Mouse (Mus musculus) hindbrain, embryonic 11.5 days (tissue): ENCODE measurements around the gene Exosc2. TPM values are rescaled to one million over a fixed set of nuclear protein-coding genes. Genes with fewer than 3 reads are reported as not detected.

ENCODE experiments used
- ATAC-seq: fragments of 200-750 bp; cut with Nextera tagmentation; 2 replicates; pipeline ENCODE4 v1.8.0; 2017; ENCODE audit warnings: mild to moderate bottlenecking, moderate TSS enrichment, moderate library complexity; ENCODE audit not compliant: low FRiP score
- DNase-seq: peaks from one replicate; pipeline ENCODE4 v3.0.0-alpha.2; 2015; ENCODE audit warnings: low spot score
- H3K27ac ChIP-seq: fragments of 300-500 bp; sonication (generic); 2 replicates; pipeline ENCODE4 v1.5.1; 2014; ENCODE audit warnings: mild to moderate bottlenecking, low read depth, low read length
- H3K27me3 ChIP-seq: fragments of 300-500 bp; sonication (generic); 2 replicates; pipeline ENCODE4 v1.6.1; 2014; ENCODE audit warnings: mild to moderate bottlenecking, low read length, moderate library complexity, mixed read lengths; ENCODE audit not compliant: control insufficient read depth, insufficient read depth
- H3K36me3 ChIP-seq: fragments of 300-500 bp; sonication (generic); 2 replicates; pipeline ENCODE4 v1.6.1; 2014; ENCODE audit warnings: mild to moderate bottlenecking, low read length, moderate library complexity, mixed read lengths; ENCODE audit not compliant: control insufficient read depth, insufficient read depth
- H3K4me1 ChIP-seq: fragments of 300-500 bp; sonication (generic); replicated peaks from 2 replicates; pipeline ENCODE4 v1.6.1; 2014; ENCODE audit warnings: low read length, mixed read lengths; ENCODE audit not compliant: control insufficient read depth, insufficient read depth
- H3K4me2 ChIP-seq: fragments of 300-500 bp; sonication (generic); replicated peaks from 2 replicates; pipeline ENCODE4 v1.6.1; 2014; ENCODE audit warnings: mild to moderate bottlenecking, low read depth, low read length
- H3K4me3 ChIP-seq: fragments of 300-500 bp; sonication (generic); 2 replicates; pipeline ENCODE4 v1.5.1; 2014; ENCODE audit warnings: low read depth, low read length
- H3K9ac ChIP-seq: fragments of 300-500 bp; sonication (generic); 2 replicates; pipeline ENCODE4 v1.6.1; 2014; ENCODE audit warnings: low read depth, low read length
- H3K9me3 ChIP-seq: fragments of 300-500 bp; sonication (generic); 2 replicates; pipeline ENCODE4 v1.6.1; 2016; ENCODE audit warnings: low read length; ENCODE audit not compliant: control insufficient read depth
- WGBS: fragments of 180-500 bp; shearing (Covaris S2); extraction: QIAGEN DNeasy Blood & Tissue Kit; methylation state at CpG from one replicate; pipeline ENCODE4 v1.1.7; 2014; 5-methylcytosine and 5-hydroxymethylcytosine counted together
- polyA plus RNA-seq: library from polyadenylated mRNA; unstranded; fragments of >200 nt; fragmentation: Nextera tagmentation; extraction: Ambion mirVana; gene quantifications from 2 replicates; pipeline ENCODE4 v1.2.1, GENCODE M21; 2014

Gene Exosc2
- polyA plus RNA-seq, 1 experiment from 2014 or later: 50.8 TPM

DNA sequence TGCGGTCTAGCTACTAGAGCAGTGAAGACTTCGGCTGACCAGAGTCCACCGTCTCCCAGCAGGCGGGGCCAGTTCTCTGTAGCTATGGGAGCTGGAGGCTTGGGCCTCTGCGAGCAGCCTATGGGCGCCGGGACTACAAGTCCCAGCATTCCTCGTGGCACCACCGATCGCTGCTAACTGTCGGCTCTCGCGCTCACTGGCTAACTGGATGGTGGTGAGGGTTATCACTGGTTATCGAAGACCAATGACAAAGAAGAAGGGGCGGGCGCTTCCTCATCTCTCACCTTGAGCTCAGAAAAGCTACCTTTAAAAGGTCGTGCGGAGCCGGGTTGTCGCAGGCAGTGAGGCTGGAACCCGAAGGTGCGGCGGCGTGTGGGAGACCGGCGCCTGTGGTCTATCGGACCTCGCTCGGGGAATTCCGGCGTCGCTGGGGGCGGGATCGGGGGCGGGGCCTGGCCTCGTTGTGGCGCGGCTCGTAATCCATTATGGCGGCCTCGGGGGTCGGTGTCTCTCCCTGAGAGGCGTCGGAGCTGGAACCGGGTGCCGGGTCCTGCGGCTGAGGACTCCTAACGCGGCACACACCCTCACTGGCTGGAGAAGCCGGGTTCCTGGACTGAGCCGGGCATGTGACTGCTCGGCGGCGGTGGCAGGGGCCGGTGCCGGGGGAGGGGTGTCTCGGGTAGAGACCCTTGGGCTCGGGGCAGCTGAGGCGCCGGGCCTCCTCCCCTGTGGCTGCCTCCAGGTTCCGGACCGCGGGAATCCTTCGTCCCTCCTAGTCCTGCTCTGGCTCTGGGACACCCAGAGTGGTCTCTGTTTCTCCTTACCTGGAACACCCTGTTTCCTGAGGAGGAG, 17.8 kb downstream of the Exosc2 start, which contains the start of gene Abl1:
TSS of gene Abl1 (plus strand) at position 303 of the 852 bp plus-strand sequence.
- Histone ChIP-seq H3K27ac (peak within 1 kb of the TSS; percentile 86), H3K36me3 (no peaks in the 10 kb centered on the region), H3K27me3 (no peaks in the 10 kb centered on the region), H3K9ac (peak within 1 kb of the TSS; percentile 82), H3K4me1 (0 out of 2 replicates have a peak, but pooled peaks cover 2% of the 10 kb centered on the region), H3K9me3 (no peaks in the 10 kb centered on the region), H3K4me2 (peak within 1 kb of the TSS; percentile 61), H3K4me3 (peak within 1 kb of the TSS; percentile 83)
- DNase-seq (peak; percentile 95), ATAC-seq (peak; percentile 100)
- WGBS: under 1% methylated on average over 57 of the region's 64 CpGs

DNA sequence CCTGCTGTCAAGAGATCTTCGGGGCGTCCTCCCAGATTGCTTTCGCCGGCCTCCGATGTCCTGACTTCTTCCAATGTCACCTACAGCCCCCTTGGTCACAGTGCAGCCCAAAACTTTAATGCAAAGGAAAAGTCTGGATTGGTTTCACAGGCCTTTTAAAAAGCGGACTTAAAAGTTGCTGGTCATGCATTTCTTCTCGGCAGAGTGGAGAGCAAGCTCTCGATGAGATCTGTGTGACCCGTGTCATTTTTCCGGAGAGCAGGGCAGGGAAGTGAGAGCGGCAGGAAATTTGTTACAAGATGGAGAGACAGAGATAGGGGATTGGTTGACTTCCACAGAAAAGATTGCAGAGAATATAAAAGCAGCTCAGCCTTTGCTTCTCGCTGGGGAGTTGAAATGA, 18.5 kb downstream of the Exosc2 start:
- peak overlapping the region; percentile 83 for H3K4me3 ChIP-seq
- H3K4me1 ChIP-seq: 0 out of 2 replicates have a peak, but pooled peaks cover 2% of the 10 kb centered on the region
- H3K27me3 ChIP-seq: no peaks in the 10 kb centered on the region
- DNase-seq (peak; percentile 34), ATAC-seq (no peak)
- no peaks in the 10 kb centered on the region for H3K36me3 ChIP-seq
- WGBS: 1% methylated on average over 12 of the region's 12 CpGs
- H3K9me3 ChIP-seq: no peaks in the 10 kb centered on the region
- H3K9ac ChIP-seq: peak overlapping the region; percentile 82
- H3K4me2 ChIP-seq: peak overlapping the region; percentile 61
- no peak overlapping the region for H3K27ac ChIP-seq

DNA sequence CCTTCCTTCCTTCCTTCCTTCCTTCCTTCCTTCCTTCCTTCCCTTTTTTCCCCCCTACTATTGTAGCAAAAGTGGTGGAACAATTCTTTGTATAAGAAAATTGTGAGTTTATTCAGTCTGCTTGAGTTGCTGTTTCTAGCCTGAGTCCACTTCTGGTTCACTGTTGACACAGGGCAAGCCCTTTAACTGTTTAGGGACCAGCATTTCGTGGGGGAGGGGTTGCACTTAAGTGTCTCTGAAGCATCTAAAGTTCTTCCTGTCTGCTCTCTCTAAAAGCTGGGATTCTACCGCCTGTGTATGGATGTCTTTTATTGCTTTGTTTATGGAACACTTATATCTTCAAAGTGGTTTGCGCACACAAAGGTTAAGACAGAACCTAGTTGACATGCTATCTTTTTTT, 19.5 kb downstream of the Exosc2 start:
- H3K9ac ChIP-seq: no peak overlapping the region
- 47% methylated on average over 3 of the region's 3 CpGs for WGBS

DNA sequence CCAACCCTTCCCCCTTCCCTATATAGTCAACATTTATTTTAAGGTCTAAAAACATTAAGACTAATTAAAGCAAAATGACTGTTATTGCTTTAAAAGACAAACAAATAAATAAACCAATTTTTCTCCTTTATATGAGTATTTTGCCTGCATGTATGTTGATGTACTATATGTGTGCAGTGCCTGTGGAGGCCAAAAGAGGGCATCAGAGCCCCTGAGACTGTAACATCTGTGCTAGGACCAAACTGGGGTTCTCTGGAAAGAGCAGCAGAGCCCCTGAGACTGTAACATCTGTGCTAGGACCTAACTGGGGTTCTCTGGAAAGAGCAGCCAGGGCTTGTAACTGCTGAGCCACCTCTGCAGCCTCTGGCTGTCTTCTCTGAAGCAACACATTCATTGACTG, 27.7 kb downstream of the Exosc2 start:
- no peak overlapping the region for H3K27ac ChIP-seq
- H3K36me3 ChIP-seq: no peaks in the 10 kb centered on the region
- no peaks in the 10 kb centered on the region for H3K27me3 ChIP-seq
- H3K4me3 ChIP-seq: no peak overlapping the region
- H3K9me3 ChIP-seq: no peaks in the 10 kb centered on the region
- ATAC-seq (no peak), DNase-seq (no peak)
- H3K4me1 ChIP-seq: no peaks in the 10 kb centered on the region
- no peak overlapping the region for H3K9ac ChIP-seq
- H3K4me2 ChIP-seq: no peak overlapping the region

More for the DNA sequence above, 19.5 kb downstream of the Exosc2 start:
- Histone ChIP-seq H3K4me3 (peak overlapping the region; percentile 83; the same call in 1 of the 2 replicates), H3K9me3 (no peaks in the 10 kb centered on the region), H3K27me3 (no peaks in the 10 kb centered on the region), H3K36me3 (no peaks in the 10 kb centered on the region), H3K4me1 (0 out of 2 replicates have a peak, but pooled peaks cover 2% of the 10 kb centered on the region), H3K27ac (no peak overlapping the region), H3K4me2 (0 out of 2 replicates have a peak overlapping the region, but pooled peaks have one; percentile 61)
- ATAC-seq (no peak), DNase-seq (no peak)

DNA sequence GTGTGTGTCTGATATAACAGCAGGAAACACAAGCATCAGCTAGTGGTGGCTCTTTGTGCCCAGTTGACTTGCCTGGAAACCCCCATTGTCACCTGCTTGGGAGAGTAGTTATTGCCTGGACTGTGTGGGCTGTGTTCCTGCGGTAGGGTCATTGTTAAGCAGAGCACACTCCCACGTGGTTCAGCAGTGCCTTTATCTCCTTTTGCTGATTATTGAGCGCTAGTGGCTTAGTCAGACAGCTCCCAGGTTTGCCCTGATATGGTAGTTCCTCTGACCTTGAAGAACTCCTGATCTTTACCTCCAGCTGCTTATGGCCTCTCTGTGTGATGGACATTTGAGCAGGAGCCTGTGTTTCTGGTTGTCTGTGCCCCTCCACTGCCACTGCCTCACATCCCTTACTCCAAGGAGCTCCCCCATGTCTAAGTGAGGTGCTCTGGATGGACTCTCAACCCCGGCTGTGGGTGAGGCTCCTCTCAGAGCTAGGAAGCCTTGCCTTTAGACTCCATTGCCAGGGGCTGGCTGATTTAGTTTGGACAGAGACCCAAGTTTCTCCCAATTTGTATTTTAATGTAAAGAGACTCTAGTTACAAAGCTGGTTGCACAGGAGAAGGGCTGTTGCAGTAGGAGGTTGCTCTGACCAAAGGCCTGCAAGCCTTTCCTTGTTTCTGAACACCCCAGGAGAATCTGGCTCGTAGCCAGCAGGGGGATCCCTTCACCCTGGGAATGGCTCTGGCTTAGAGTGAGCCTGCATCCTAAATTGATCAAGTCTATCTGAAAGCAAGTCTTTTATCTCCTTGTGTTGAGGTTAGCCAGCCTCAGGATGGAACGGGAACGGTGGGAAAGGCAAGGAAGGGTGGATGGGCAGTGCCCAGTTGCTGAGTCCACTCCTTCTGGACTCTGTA, 30.3 kb downstream of the Exosc2 start:
- no peak overlapping the region for H3K9ac ChIP-seq
- no peaks in the 10 kb centered on the region for H3K27me3 ChIP-seq
- H3K27ac ChIP-seq: no peak overlapping the region
- H3K4me1 ChIP-seq: no peaks in the 10 kb centered on the region
- WGBS: 57% methylated on average over 7 of the region's 7 CpGs
- H3K9me3 ChIP-seq: no peaks in the 10 kb centered on the region
- no peaks in the 10 kb centered on the region for H3K36me3 ChIP-seq
- DNase-seq: peak; percentile 49
- no peak overlapping the region for H3K4me3 ChIP-seq
- no peak overlapping the region for H3K4me2 ChIP-seq
- no peak for ATAC-seq

DNA sequence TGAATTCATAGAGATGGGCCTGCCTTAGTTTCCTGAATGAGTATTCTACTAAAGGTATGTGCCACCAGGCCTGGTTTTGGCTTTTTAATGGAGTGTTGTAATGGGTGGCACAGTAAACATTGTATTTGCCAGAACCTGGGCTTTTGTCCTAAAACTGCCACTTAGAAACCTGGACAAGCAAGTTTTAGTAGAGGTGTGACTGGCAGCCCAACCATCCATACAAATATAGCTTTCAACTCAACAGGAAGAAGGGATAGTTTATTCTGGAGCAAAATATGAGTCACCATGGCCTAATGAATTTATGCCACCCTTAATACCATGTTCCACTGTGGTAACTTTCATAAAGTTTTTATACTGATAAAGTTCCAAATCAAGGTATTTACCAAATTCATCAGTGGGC, 32.7 kb downstream of the Exosc2 start:
- Histone ChIP-seq H3K9ac (no peak overlapping the region), H3K4me3 (no peak overlapping the region), H3K36me3 (no peaks in the 10 kb centered on the region), H3K27me3 (no peaks in the 10 kb centered on the region), H3K9me3 (no peaks in the 10 kb centered on the region), H3K4me2 (no peak overlapping the region), H3K27ac (no peak overlapping the region), H3K4me1 (no peaks in the 10 kb centered on the region)
- ATAC-seq: no peak
- DNase-seq: no peak

DNA sequence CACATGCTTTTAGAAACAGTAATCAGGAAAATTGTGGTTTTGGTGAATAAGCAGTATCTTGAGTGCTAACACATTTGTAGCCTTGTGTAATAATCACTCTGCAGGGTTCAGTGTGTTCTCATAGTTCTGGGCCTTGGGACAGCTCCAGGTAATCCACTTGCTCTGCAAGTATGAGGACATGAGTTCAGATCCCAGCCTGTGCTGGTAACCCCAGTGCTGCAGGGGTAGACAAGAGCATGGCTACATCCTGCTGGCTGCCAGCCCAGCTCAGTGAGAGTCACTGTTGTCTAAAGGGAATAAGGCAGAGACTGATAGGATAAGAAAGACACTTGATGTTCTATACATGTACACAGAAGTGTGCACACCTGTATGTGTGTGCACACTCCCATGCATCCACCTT, 35.4 kb downstream of the Exosc2 start:
- no peak overlapping the region for H3K9ac ChIP-seq
- no peak overlapping the region for H3K27ac ChIP-seq
- H3K4me2 ChIP-seq: no peak overlapping the region
- no peaks in the 10 kb centered on the region for H3K36me3 ChIP-seq
- DNase-seq (no peak), ATAC-seq (no peak)
- H3K9me3 ChIP-seq: no peaks in the 10 kb centered on the region
- no peaks in the 10 kb centered on the region for H3K27me3 ChIP-seq
- no peaks in the 10 kb centered on the region for H3K4me1 ChIP-seq
- H3K4me3 ChIP-seq: no peak overlapping the region

DNA sequence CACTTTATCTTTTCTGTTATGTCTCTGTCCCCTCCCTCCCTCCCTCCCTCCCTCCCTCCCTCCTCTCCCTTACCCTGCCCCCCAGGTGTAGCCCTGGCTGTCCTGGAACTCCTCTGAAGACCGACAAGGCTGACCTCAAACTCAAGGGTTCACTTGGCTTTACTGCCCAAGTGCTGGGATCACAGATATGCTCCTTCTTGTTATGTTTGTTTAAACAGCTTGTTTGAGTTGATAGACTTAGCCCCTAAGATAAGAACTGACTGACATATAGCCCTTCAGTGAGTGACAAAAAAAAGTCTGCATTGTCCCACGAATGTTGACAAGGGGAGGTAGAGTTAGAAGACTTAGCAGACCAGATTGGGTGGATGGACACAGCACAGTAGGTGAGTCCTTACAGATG, 36.0 kb downstream of the Exosc2 start:
- H3K4me1 ChIP-seq: no peaks in the 10 kb centered on the region
- no peaks in the 10 kb centered on the region for H3K36me3 ChIP-seq
- no peak overlapping the region for H3K4me2 ChIP-seq
- no peaks in the 10 kb centered on the region for H3K27me3 ChIP-seq
- no peak overlapping the region for H3K9ac ChIP-seq
- H3K4me3 ChIP-seq: no peak overlapping the region
- H3K9me3 ChIP-seq: no peaks in the 10 kb centered on the region
- ATAC-seq (no peak), DNase-seq (no peak)
- H3K27ac ChIP-seq: no peak overlapping the region
- WGBS: 65% methylated on average over 2 of the region's 2 CpGs
